Mouse (Mus musculus): ENCODE measurements around the gene Pyroxd1.

DNA sequence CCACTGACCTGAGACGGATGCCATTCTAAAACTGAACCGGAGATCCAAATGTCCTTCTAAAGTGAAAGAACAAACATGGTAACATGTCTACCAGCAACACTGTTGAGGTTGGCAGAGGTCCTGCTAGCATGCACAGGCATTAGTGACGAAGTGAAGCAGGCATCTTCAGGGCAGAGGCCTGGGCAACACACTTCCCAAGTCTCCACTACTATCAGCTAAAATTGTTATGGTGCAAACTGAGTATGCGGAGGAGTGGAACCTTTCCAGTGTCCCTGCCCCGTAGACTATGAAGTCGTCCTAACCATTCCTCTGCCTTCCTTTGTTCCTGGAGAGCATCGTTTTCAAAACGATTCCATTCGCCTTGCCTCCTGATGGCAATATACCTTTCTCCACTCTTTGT, 39.1 kb downstream of the Pyroxd1 start:
- TF ChIP-seq CTCF (IDR thresholded peaks at IDR 0.05; ENCODE audit: borderline replicate concordance, extremely low read depth, insufficient read depth, insufficient read length) (no peak), POLR2A (IDR thresholded peaks at IDR 0.05; ENCODE audit: borderline replicate concordance, extremely low read depth, insufficient read depth, insufficient read length, poor library complexity, severe bottlenecking) (no peak)

Measured in brain, embryonic 14.5 days (tissue).